Mouse (Mus musculus): ENCODE data around the gene Tenm4. TPM values are rescaled to one million over a fixed set of nuclear protein-coding genes. Genes with fewer than 3 reads are reported as not detected.
A peak's percentile ranks its signal among the peaks of the same experiment; 100 is the strongest.

Tenm4 gene
- polyA plus RNA-seq, 1 experiment from 2014 or later, result 2.3 TPM

DNA sequence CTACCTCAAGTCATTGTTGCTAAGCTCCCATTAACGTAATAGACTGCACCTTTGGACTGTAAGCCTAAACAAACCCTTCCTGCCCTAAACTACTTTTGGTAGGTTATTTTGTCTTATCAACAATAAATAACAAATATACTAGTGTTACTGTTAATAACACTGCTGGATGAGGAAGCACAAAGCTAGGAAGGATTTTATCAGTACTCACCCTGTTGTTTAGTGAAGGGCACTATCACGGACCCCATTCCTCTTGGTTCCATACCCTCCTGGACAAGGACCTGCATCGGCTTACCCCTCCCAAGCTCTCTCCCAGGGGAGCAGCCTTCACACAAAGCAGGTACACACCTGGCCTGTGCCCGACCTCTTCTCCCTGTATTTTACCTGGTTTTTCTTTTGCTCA lies 611.6 kb downstream of the Tenm4 start:
- WGBS (ENCODE audit: insufficient replicate concordance), result 71% methylated on average over 4 of the region's 4 CpGs
- peaks cover 19% of the 10 kb centered on the region for H3K27me3 ChIP-seq (replicated peaks)
- peaks cover 57% of the 10 kb centered on the region for H3K4me1 ChIP-seq
- H3K9ac ChIP-seq, result no peak overlapping the region
- H3K4me3 ChIP-seq, result no peak overlapping the region
- no peaks in the 10 kb centered on the region for H3K36me3 ChIP-seq
- H3K27ac ChIP-seq, result peak overlapping the region; percentile 98
- H3K4me2 ChIP-seq, result no peak overlapping the region
- no peaks in the 10 kb centered on the region for H3K9me3 ChIP-seq (replicated peaks)
- ATAC-seq, result no peak

DNA sequence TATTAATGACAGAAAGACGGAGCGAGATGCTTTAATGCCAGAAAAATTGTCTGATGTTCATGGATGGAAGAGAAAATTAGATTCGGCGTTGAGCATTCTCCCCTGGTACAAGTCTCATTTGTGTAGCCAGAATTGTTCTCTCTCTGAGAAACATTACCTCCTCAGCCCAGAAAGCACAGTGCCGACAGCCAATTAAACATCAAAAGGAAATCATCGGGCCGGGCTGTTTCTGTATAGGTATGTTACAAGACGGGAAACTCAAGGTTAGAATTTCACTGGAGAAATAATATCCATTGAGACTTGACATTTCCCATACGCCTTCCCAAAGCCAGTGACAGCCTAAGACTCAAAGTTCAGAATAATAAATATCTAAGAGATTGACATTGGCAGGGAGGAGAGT lies 614.8 kb downstream of the Tenm4 start:
- ATAC-seq, result no peak
- no peak overlapping the region for H3K9ac ChIP-seq
- H3K4me2 ChIP-seq, result no peak overlapping the region
- H3K36me3 ChIP-seq, result no peaks in the 10 kb centered on the region
- no peak overlapping the region for H3K4me3 ChIP-seq
- peaks cover 26% of the 10 kb centered on the region for H3K4me1 ChIP-seq
- 79% methylated on average over 9 of the region's 9 CpGs for WGBS (ENCODE audit: insufficient replicate concordance)
- H3K9me3 ChIP-seq (replicated peaks), result no peaks in the 10 kb centered on the region
- H3K27me3 ChIP-seq (replicated peaks), result peaks cover 45% of the 10 kb centered on the region
- H3K27ac ChIP-seq, result no peak overlapping the region

- ATAC-seq, result no peak
- Histone ChIP-seq H3K9me3 (replicated peaks) (no peaks in the 10 kb centered on the region), H3K27ac (no peak overlapping the region), H3K4me3 (no peak overlapping the region), H3K4me1 (peaks cover 20% of the 10 kb centered on the region), H3K9ac (no peak overlapping the region), H3K36me3 (no peaks in the 10 kb centered on the region), H3K27me3 (replicated peaks) (peaks cover 47% of the 10 kb centered on the region), H3K4me2 (no peak overlapping the region)
- WGBS (ENCODE audit: insufficient replicate concordance), result 60% methylated on average over 5 of the region's 5 CpGs
Measured at GRCm38 (mm10) chr7:96786262-96787044, 615.4 kb downstream of the Tenm4 start.

DNA sequence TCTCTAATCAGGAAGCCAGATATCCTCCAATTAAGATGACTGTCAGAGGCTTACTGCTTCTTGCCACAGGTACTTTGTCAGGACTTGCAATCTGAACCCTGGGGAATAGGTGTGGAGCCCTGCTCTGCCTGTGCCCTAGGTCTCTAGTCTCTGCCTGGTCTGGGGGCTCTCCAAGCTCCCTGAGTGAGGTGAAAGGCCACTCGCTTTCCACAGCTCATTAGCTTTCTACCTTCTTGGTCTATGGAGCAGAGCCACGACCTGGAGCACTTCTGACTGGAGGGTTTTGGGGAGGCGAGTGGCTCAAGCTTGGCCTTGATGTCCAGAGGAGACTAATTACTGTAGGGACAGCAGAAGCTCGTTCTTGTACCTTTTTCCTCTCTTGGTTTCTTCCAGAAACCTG lies 617.1 kb downstream of the Tenm4 start:
- H3K4me3 ChIP-seq, result no peak overlapping the region
- 47% methylated on average over 4 of the region's 4 CpGs for WGBS (ENCODE audit: insufficient replicate concordance)
- no peak overlapping the region for H3K4me2 ChIP-seq
- H3K4me1 ChIP-seq, result peaks cover 3% of the 10 kb centered on the region
- H3K36me3 ChIP-seq, result no peaks in the 10 kb centered on the region
- H3K27me3 ChIP-seq (replicated peaks), result peaks cover 58% of the 10 kb centered on the region
- no peak for ATAC-seq
- no peak overlapping the region for H3K9ac ChIP-seq
- no peaks in the 10 kb centered on the region for H3K9me3 ChIP-seq (replicated peaks)
- no peak overlapping the region for H3K27ac ChIP-seq

GRCm38 (mm10) chr7:96790326-96790725 lies 619.3 kb downstream of the Tenm4 start:
- no peaks in the 10 kb centered on the region for H3K9me3 ChIP-seq (replicated peaks)
- ATAC-seq, result no peak
- H3K36me3 ChIP-seq, result no peaks in the 10 kb centered on the region
- 51% methylated on average over 2 of the region's 2 CpGs for WGBS (ENCODE audit: insufficient replicate concordance)
- peaks cover 54% of the 10 kb centered on the region for H3K27me3 ChIP-seq (replicated peaks)
- no peak overlapping the region for H3K4me3 ChIP-seq
- H3K27ac ChIP-seq, result no peak overlapping the region
- no peak overlapping the region for H3K4me2 ChIP-seq
- H3K4me1 ChIP-seq, result 0 out of 2 replicates have a peak, but pooled peaks cover 4% of the 10 kb centered on the region
- H3K9ac ChIP-seq, result no peak overlapping the region

GRCm38 (mm10) chr7:96792456-96793229 lies 621.6 kb downstream of the Tenm4 start:
- no peak for ATAC-seq
- Histone ChIP-seq H3K9me3 (replicated peaks) (no peaks in the 10 kb centered on the region), H3K4me3 (no peak overlapping the region), H3K4me2 (no peak overlapping the region), H3K9ac (no peak overlapping the region), H3K36me3 (no peaks in the 10 kb centered on the region), H3K27ac (no peak overlapping the region), H3K4me1 (0 out of 2 replicates have a peak, but pooled peaks cover 6% of the 10 kb centered on the region), H3K27me3 (replicated peaks) (peaks cover 53% of the 10 kb centered on the region)
- WGBS (ENCODE audit: insufficient replicate concordance), result 58% methylated on average over 8 of the region's 8 CpGs

DNA sequence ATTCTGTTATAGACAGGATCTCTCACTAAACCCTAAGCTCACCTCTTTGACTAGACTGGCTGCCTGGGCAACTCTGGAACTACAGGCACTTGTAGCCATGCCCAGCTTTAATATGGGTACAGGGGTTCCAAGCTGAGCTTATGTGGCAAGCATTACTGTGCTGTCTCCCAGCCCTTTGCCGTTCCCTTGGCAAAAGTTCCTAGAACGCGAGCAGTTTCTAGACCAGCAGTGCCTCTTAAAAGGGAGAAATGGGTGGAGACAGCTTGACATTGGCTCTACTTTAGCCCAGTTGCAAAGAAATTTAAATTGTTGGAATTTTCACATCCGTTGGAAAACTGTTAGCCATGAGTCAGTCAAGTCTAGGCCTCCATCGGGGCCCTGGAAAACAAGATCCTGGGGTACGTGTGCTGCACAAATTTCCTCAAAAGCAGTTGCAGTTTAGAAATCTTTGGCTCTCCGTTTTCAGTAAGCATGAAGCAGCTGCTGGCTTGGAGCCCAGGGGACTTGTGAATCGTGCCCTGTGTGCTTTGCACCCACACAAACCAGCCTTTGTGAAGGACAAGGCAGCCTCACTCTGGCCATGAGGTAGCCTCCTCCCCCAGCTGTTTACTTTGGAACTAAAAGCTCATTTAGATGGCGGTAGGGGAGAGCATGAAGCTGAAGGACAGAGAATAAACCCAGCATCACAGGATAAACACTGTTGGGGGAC lies 625.1 kb downstream of the Tenm4 start:
- Histone ChIP-seq H3K9me3 (replicated peaks) (no peaks in the 10 kb centered on the region), H3K36me3 (no peaks in the 10 kb centered on the region), H3K4me2 (no peak overlapping the region), H3K27me3 (replicated peaks) (peaks cover 38% of the 10 kb centered on the region), H3K9ac (no peak overlapping the region), H3K27ac (no peak overlapping the region), H3K4me1 (0 out of 2 replicates have a peak, but pooled peaks cover 6% of the 10 kb centered on the region), H3K4me3 (no peak overlapping the region)
- no peak for ATAC-seq
- 69% methylated on average over 9 of the region's 9 CpGs for WGBS (ENCODE audit: insufficient replicate concordance)

GRCm38 (mm10) chr7:96796788-96797485 lies 625.9 kb downstream of the Tenm4 start:
- Histone ChIP-seq H3K4me1 (0 out of 2 replicates have a peak, but pooled peaks cover 6% of the 10 kb centered on the region), H3K36me3 (no peaks in the 10 kb centered on the region), H3K4me2 (no peak overlapping the region), H3K27ac (no peak overlapping the region), H3K27me3 (replicated peaks) (peaks cover 32% of the 10 kb centered on the region), H3K9ac (no peak overlapping the region), H3K9me3 (replicated peaks) (no peaks in the 10 kb centered on the region), H3K4me3 (no peak overlapping the region)
- 69% methylated on average over 20 of the region's 20 CpGs for WGBS (ENCODE audit: insufficient replicate concordance)
- no peak for ATAC-seq

DNA sequence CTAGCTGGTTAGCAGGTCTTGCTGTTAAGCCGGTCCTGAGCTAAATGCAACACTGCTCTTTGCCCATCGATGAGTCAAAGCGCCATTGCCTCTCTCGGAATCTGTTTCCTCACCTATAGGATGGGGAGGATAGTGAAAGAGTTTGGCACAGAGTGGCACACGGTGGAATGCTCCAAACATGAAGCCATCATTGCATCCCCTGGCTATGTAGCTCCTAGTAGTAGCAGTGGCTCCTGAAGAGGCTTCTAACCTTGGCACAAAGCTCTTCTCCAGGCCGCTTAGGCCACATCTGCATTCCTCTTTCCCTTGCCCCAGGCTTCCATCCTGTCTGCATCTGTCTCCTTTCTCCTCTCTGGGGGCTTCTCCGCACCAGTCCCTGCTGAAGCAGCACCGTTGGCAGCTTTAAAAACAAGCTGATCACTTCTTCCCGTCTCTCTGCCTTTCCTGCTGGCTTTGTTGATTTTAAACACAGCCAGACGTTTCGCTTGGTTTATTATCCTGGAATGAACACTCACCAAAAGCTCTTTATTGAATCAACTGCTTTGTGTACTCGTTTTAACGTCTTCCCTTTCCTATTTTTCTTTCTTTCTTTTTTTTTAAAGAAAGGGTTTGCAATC lies 626.8 kb downstream of the Tenm4 start:
- Histone ChIP-seq H3K4me2 (no peak overlapping the region), H3K9ac (no peak overlapping the region), H3K4me3 (no peak overlapping the region), H3K4me1 (0 out of 2 replicates have a peak, but pooled peaks cover 6% of the 10 kb centered on the region), H3K9me3 (replicated peaks) (no peaks in the 10 kb centered on the region), H3K36me3 (no peaks in the 10 kb centered on the region), H3K27me3 (replicated peaks) (peaks cover 30% of the 10 kb centered on the region), H3K27ac (no peak overlapping the region)
- WGBS (ENCODE audit: insufficient replicate concordance), result 58% methylated on average over 13 of the region's 13 CpGs
- no peak for ATAC-seq

DNA sequence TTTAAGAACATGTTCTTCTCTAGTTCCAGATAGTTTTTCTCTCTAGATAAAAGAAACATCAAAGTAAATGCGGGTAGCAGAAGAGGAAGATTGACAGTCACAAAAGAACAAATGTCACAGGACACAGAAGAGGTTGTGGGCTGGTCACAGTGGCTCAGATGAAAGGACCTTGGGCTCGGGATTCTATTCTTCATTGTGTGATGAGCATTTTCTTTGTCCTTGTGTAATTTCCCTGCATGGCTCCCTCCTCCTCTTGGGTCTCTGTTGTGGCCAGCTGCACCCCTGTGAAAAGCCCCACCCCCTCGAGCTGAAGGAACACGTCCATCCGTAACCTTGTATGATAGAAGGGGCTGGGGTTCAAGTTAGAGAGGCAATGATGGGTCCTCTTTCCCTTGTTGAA lies 628.8 kb downstream of the Tenm4 start:
- H3K36me3 ChIP-seq, result no peaks in the 10 kb centered on the region
- H3K27me3 ChIP-seq (replicated peaks), result peaks cover 32% of the 10 kb centered on the region
- H3K4me2 ChIP-seq, result no peak overlapping the region
- no peak overlapping the region for H3K27ac ChIP-seq
- no peak for ATAC-seq
- H3K4me3 ChIP-seq, result no peak overlapping the region
- H3K9ac ChIP-seq, result no peak overlapping the region
- H3K4me1 ChIP-seq, result 0 out of 2 replicates have a peak, but pooled peaks cover 6% of the 10 kb centered on the region
- 53% methylated on average over 5 of the region's 5 CpGs for WGBS (ENCODE audit: insufficient replicate concordance)
- no peaks in the 10 kb centered on the region for H3K9me3 ChIP-seq (replicated peaks)

GRCm38 (mm10) chr7:96801368-96801767 lies 630.3 kb downstream of the Tenm4 start:
- H3K36me3 ChIP-seq, result no peaks in the 10 kb centered on the region
- no peaks in the 10 kb centered on the region for H3K4me1 ChIP-seq
- no peak overlapping the region for H3K4me3 ChIP-seq
- H3K27ac ChIP-seq, result no peak overlapping the region
- H3K4me2 ChIP-seq, result no peak overlapping the region
- H3K9me3 ChIP-seq (replicated peaks), result no peaks in the 10 kb centered on the region
- peaks cover 32% of the 10 kb centered on the region for H3K27me3 ChIP-seq (replicated peaks)
- ATAC-seq, result no peak
- H3K9ac ChIP-seq, result no peak overlapping the region
- WGBS (ENCODE audit: insufficient replicate concordance), result 32% methylated on average over 9 of the region's 9 CpGs

All from liver, embryonic 12.5 days (tissue).